8 mouse cellular contexts compared by ENCODE assay signal in the genomic region with DNA sequence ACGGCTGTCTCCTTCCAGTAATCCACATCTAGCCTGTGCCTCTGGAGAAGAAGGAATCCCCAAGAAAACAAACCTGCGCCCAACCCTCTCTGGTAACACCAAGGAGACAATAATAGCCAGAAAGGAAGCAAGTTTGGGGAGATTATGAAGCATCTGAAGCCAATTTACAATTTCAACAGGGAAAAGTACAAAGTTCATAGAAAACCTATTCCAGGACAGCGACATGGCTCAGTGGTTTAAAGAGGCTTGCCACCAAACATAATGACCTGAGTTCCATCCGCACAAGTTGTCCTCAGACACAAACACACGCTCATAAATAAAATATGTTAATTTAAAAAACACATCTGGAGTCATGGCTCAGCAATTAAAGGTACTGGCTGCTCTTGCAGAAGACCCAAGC. TPM values are rescaled to one million over a fixed set of nuclear protein-coding genes. Genes with fewer than 3 reads are reported as not detected.
A peak's percentile ranks its signal among the peaks of the same experiment; 100 is the strongest.
DNase-seq lines count a peak whose midpoint lies in the region; ATAC-seq and TF ChIP-seq lines count a peak whose summit lies in the region.

No protein-coding gene starts in this region.

- no peak for TF ChIP-seq CTCF in cerebellum, adult 2 months (IDR thresholded peaks at IDR 0.05; ENCODE audit: borderline replicate concordance, insufficient read depth, low read depth, low read length)

- H3K27me3 ChIP-seq in cerebellum, adult 2 months (ENCODE audit: control insufficient read depth, insufficient read depth, low read length), result no peaks in the 10 kb centered on the region
- no peaks in the 10 kb centered on the region for H3K27me3 ChIP-seq in neural tube, embryonic 11.5 days (ENCODE audit: control insufficient read depth, insufficient read depth, low read length)
- H3K27me3 ChIP-seq in limb, embryonic 14.5 days (ENCODE audit: control insufficient read depth, insufficient read depth, low read length), result no peaks in the 10 kb centered on the region
- H3K27me3 ChIP-seq in stomach, embryonic 15.5 days (replicated peaks), result no peaks in the 10 kb centered on the region

- WGBS in cerebellum, adult 2 months, result 44% methylated on average over 5 of the region's 5 CpGs
- 36% methylated on average over 5 of the region's 5 CpGs for WGBS in neural tube, embryonic 11.5 days
- WGBS in limb, embryonic 14.5 days, result 29% methylated on average over 5 of the region's 5 CpGs
- 38% methylated on average over 5 of the region's 5 CpGs for WGBS in stomach, embryonic 15.5 days

- H3K36me3 ChIP-seq in neural tube, embryonic 11.5 days (ENCODE audit: control insufficient read depth, insufficient read depth, low read length), result no peaks in the 10 kb centered on the region
- no peaks in the 10 kb centered on the region for H3K36me3 ChIP-seq in limb, embryonic 14.5 days (ENCODE audit: control insufficient read depth, insufficient read depth, low read length)
- no peaks in the 10 kb centered on the region for H3K36me3 ChIP-seq in stomach, embryonic 15.5 days

- H3K27ac ChIP-seq in cerebellum, adult 2 months (ENCODE audit: insufficient read depth, low read length), result no peak overlapping the region
- H3K27ac ChIP-seq in neural tube, embryonic 11.5 days (ENCODE audit: low read depth, low read length), result 0 out of 2 replicates have a peak overlapping the region, but pooled peaks have one; percentile 27
- H3K27ac ChIP-seq in limb, embryonic 14.5 days (replicated peaks; ENCODE audit: low read depth, low read length), result peak overlapping the region; percentile 86; the same call in 1 of the 2 replicates
- peak overlapping the region; percentile 71 for H3K27ac ChIP-seq in stomach, embryonic 15.5 days

- no peak for DNase-seq in cerebellum, adult 2 months
- no peak for DNase-seq in cerebellum, adult 18-20 months
- DNase-seq in neural tube, embryonic 11.5 days (ENCODE audit: low spot score), result no peak
- no peak for DNase-seq in neural tube, embryonic 10.5 days (ENCODE audit: extremely low spot score, low spot score)
- no peak for DNase-seq in limb, embryonic 14.5 days (ENCODE audit: low spot score)
- DNase-seq in right cerebral cortex, postnatal 14 days, result no peak
- no peak for DNase-seq in cerebellum, adult 9-11 months

- TF ChIP-seq POLR2A in cerebellum, adult 2 months (IDR thresholded peaks at IDR 0.05; ENCODE audit: borderline replicate concordance, insufficient read depth, low read length), result no peak
- TF ChIP-seq POLR2A in limb, embryonic 14.5 days (IDR thresholded peaks at IDR 0.05; ENCODE audit: borderline replicate concordance, extremely low read depth, insufficient read depth, insufficient read length), result no peak

- peak overlapping the region; percentile 81 for H3K4me3 ChIP-seq in cerebellum, adult 2 months (replicated peaks; ENCODE audit: insufficient read depth, low read depth, low read length)
- H3K4me3 ChIP-seq in neural tube, embryonic 11.5 days (ENCODE audit: low read depth, low read length), result peak overlapping the region; percentile 96
- H3K4me3 ChIP-seq in limb, embryonic 14.5 days (replicated peaks; ENCODE audit: low read length), result peak overlapping the region; percentile 97
- peak overlapping the region; percentile 79 for H3K4me3 ChIP-seq in stomach, embryonic 15.5 days (replicated peaks)

- no peak for ATAC-seq in neural tube, embryonic 11.5 days (ENCODE audit: insufficient read depth, low FRiP score, low TSS enrichment)
- no peak for ATAC-seq in limb, embryonic 14.5 days (ENCODE audit: low FRiP score, low read depth)
- ATAC-seq in stomach, embryonic 15.5 days (ENCODE audit: insufficient read depth, low FRiP score, low read depth), result no peak

- peak overlapping the region; percentile 42; the same call in 1 of the 2 replicates for H3K9ac ChIP-seq in neural tube, embryonic 11.5 days (ENCODE audit: low read length)
- H3K9ac ChIP-seq in limb, embryonic 14.5 days (ENCODE audit: low read depth, low read length, severe bottlenecking), result 0 out of 2 replicates have a peak overlapping the region, but pooled peaks have one; percentile 92
- H3K9ac ChIP-seq in stomach, embryonic 15.5 days, result peak overlapping the region; percentile 7; the same call in 1 of the 2 replicates

- H3K4me1 ChIP-seq in cerebellum, adult 2 months (ENCODE audit: control insufficient read depth, insufficient read depth, low read length), result peaks cover 9% of the 10 kb centered on the region
- H3K4me1 ChIP-seq in neural tube, embryonic 11.5 days (ENCODE audit: control insufficient read depth, insufficient read depth, low read length), result peaks cover 26% of the 10 kb centered on the region
- peaks cover 27% of the 10 kb centered on the region for H3K4me1 ChIP-seq in limb, embryonic 14.5 days (ENCODE audit: control insufficient read depth, insufficient read depth, low read length)
- peaks cover 33% of the 10 kb centered on the region for H3K4me1 ChIP-seq in stomach, embryonic 15.5 days

- H3K4me2 ChIP-seq in neural tube, embryonic 11.5 days (ENCODE audit: low read depth), result peak overlapping the region; percentile 81
- H3K4me2 ChIP-seq in limb, embryonic 14.5 days (replicated peaks; ENCODE audit: low read depth, low read length, severe bottlenecking), result peak overlapping the region; percentile 59
- H3K4me2 ChIP-seq in stomach, embryonic 15.5 days, result peak overlapping the region; percentile 87

- H3K9me3 ChIP-seq in neural tube, embryonic 11.5 days (ENCODE audit: control insufficient read depth, low read length), result no peaks in the 10 kb centered on the region
- no peaks in the 10 kb centered on the region for H3K9me3 ChIP-seq in limb, embryonic 14.5 days (ENCODE audit: control insufficient read depth, low read length)
- H3K9me3 ChIP-seq in stomach, embryonic 15.5 days, result no peaks in the 10 kb centered on the region

RNA-seq across cellular contexts. Expression of gene Gatad2a, which starts 21.4 kb away (rescaled TPM):
- 31.9 and 36.9 TPM in 2 replicates for polyA plus RNA-seq in cerebellum, adult 2 months (2012; rRNA removed)
- 80.7 and 92.7 TPM in 2 replicates for polyA plus RNA-seq in neural tube, embryonic 11.5 days (2014; fragmentation: Nextera tagmentation; extraction: Ambion mirVana)
- polyA plus RNA-seq in limb, embryonic 14.5 days (2012; rRNA removed), result 49.2 and 62.3 TPM in 2 replicates
- 65.0 and 78.3 TPM in 2 replicates for polyA plus RNA-seq in limb, embryonic 14.5 days (2014; fragmentation: Nextera tagmentation; extraction: Ambion mirVana)
- polyA plus RNA-seq in stomach, embryonic 15.5 days (2015; fragmentation: Nextera tagmentation; extraction: Ambion mirVana), result 56.0 and 56.8 TPM in 2 replicates

Comparison
In these comparisons a context has a peak if more than half of its experiments do, and no peak if none do; other contexts are left out.
1. H3K9ac ChIP-seq: peak in every context shown above with its lines; median percentile 92 in limb, embryonic 14.5 days; 42 in neural tube, embryonic 11.5 days; 7 in stomach, embryonic 15.5 days.